Mouse (Mus musculus) erythroblast, embryonic 14.5 days (primary cell): ENCODE results near the gene Plcb4. TPM values are rescaled to one million over a fixed set of nuclear protein-coding genes. Genes with fewer than 3 reads are reported as not detected.

Experiments
- H3K27me3 ChIP-seq: 2 replicates; pipeline ENCODE4 v1.6.1; 2012; ENCODE audit warnings: inconsistent platforms; ENCODE audit not compliant: control insufficient read depth
- H3K36me3 ChIP-seq: 2 replicates; pipeline ENCODE4 v1.6.1; 2012; ENCODE audit warnings: mild to moderate bottlenecking, inconsistent platforms; ENCODE audit not compliant: control insufficient read depth
- H3K4me1 ChIP-seq: 2 replicates; pipeline ENCODE4 v1.6.1; 2012; ENCODE audit warnings: inconsistent platforms; ENCODE audit not compliant: control insufficient read depth
- H3K4me3 ChIP-seq: replicated peaks from 2 replicates; pipeline ENCODE3; 2012; ENCODE audit warnings: moderate library complexity, mild to moderate bottlenecking, inconsistent platforms
- H3K9me3 ChIP-seq: 2 replicates; pipeline ENCODE4 v1.6.1; 2012; ENCODE audit warnings: low read length, inconsistent platforms, mixed read lengths; ENCODE audit not compliant: control insufficient read depth
- GATA1 ChIP-seq: IDR thresholded peaks from 2 replicates; pipeline ENCODE4 v1.6.1; 2012; ENCODE audit warnings: low read length, inconsistent platforms, mixed read lengths
- TAL1 ChIP-seq: IDR thresholded peaks from 3 replicates; pipeline ENCODE4 v1.6.1; 2012; ENCODE audit warnings: low read length, inconsistent platforms, mixed read lengths
- polyA plus RNA-seq: library from polyadenylated mRNA; stranded (reverse); fragments of >175 nt; gene quantifications from 2 replicates; pipeline ENCODE4 v1.2.3, GENCODE M21; 2012

Gene Plcb4
- polyA plus RNA-seq, 1 experiment: not detected

GRCm38 (mm10) chr2:135646226-135646625, 12.6 kb upstream of the Plcb4 start:
- Histone ChIP-seq H3K4me3 (no peak overlapping the region), H3K27me3 (no peaks in the 10 kb centered on the region), H3K4me1 (no peaks in the 10 kb centered on the region), H3K36me3 (no peaks in the 10 kb centered on the region), H3K9me3 (no peaks in the 10 kb centered on the region)
- no peak for TF ChIP-seq TAL1
- no peak for TF ChIP-seq GATA1

DNA sequence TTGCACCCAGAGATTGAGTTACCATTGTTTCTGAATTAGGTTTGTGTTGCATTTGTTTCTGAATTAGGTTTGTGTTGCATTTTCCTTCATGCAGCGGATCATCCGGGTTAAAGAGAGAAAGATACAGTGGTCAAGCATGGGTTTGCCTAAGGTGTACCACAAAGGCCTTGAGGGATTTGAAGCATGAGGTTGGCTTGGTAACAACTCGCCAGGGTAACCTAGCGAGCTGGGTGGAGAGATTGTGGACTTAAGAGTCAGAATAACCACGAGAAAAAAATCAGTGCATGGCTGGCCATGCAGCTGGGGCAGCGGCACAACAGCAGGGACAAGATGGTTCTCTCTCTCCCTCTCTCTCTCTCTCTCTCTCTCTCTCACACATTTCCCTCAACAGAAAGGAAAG, 12.2 kb upstream of the Plcb4 start:
- Histone ChIP-seq H3K9me3 (no peaks in the 10 kb centered on the region), H3K4me3 (no peak overlapping the region), H3K4me1 (no peaks in the 10 kb centered on the region), H3K36me3 (no peaks in the 10 kb centered on the region), H3K27me3 (no peaks in the 10 kb centered on the region)
- TF ChIP-seq GATA1: no peak
- no peak for TF ChIP-seq TAL1

DNA sequence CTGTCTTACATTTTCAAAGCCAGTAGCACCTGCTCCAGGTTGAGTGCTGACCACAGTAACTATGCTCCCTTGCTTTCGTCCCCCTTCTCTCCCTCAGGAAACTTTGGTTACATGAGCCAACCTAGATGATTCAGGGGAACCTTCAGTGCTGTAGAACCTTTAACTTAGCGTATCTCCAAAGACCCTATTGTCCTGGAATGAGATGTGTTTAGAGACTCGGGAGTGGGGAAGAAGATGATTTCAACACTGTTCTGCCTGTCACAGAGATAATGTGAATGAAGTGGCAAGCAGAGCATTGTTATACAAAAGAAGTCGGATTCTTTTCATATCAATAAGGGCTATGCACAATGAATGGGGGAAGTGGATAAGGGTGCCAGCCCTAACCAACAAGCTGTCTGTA, 10.8 kb upstream of the Plcb4 start:
- TF ChIP-seq GATA1 (no peak), TAL1 (no peak)
- Histone ChIP-seq H3K9me3 (no peaks in the 10 kb centered on the region), H3K4me1 (no peaks in the 10 kb centered on the region), H3K27me3 (no peaks in the 10 kb centered on the region), H3K36me3 (no peaks in the 10 kb centered on the region), H3K4me3 (no peak overlapping the region)

GRCm38 (mm10) chr2:135650885-135651284, 7.9 kb upstream of the Plcb4 start:
- Histone ChIP-seq H3K4me1 (no peaks in the 10 kb centered on the region), H3K36me3 (no peaks in the 10 kb centered on the region), H3K4me3 (no peak overlapping the region), H3K27me3 (no peaks in the 10 kb centered on the region), H3K9me3 (no peaks in the 10 kb centered on the region)
- no peak for TF ChIP-seq GATA1
- no peak for TF ChIP-seq TAL1

DNA sequence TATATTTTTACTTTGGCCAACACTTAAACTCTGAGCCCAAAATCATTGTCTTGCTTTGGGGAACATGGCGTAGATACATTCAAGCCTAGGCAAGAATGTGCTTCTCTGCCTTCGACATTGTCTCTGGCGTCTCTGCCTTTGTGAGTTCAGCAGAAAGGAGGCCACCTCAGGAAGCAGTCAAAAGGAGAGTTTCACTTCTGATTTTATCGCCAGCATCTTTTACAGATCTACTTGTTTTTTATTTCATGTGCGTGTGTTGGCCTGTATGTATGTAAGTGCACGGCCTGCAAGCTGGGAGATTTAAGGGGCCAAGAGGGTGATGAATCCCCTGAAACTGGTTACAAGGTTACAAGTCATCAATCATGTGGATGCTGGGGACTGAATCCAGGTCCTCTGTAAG, 6.8 kb upstream of the Plcb4 start:
- Histone ChIP-seq H3K9me3 (no peaks in the 10 kb centered on the region), H3K4me1 (no peaks in the 10 kb centered on the region), H3K27me3 (no peaks in the 10 kb centered on the region), H3K36me3 (no peaks in the 10 kb centered on the region), H3K4me3 (no peak overlapping the region)
- no peak for TF ChIP-seq GATA1
- no peak for TF ChIP-seq TAL1

DNA sequence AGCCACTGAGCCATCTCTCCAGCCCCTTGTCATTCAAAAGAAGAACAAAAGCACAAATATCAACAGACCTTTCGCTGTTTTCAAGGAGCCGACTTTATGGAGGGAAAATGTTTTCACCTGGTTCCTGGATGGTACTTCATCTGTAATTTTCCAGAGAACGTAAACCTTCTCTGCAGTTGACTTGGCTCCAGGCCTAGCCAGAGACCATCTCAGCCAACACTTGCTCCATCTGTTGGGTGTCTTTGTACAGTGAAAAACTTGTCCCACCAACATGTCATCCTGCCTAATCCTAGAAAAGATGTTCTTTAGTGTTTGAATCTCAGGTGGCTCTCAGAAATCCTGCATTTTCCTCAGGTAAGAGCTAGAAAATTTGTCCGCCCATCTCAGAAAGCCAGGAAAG, 6.4 kb upstream of the Plcb4 start:
- no peak overlapping the region for H3K4me3 ChIP-seq
- H3K9me3 ChIP-seq: no peaks in the 10 kb centered on the region
- no peaks in the 10 kb centered on the region for H3K27me3 ChIP-seq
- no peaks in the 10 kb centered on the region for H3K36me3 ChIP-seq
- no peaks in the 10 kb centered on the region for H3K4me1 ChIP-seq
- no peak for TF ChIP-seq TAL1
- no peak for TF ChIP-seq GATA1

- no peaks in the 10 kb centered on the region for H3K9me3 ChIP-seq
- H3K4me3 ChIP-seq: no peak overlapping the region
- H3K27me3 ChIP-seq: peaks cover 25% of the 10 kb centered on the region
- peaks cover 11% of the 10 kb centered on the region for H3K4me1 ChIP-seq
- TF ChIP-seq TAL1: no peak
- TF ChIP-seq GATA1: no peak
- no peaks in the 10 kb centered on the region for H3K36me3 ChIP-seq
These were observed 2.9 kb upstream of the Plcb4 start for GRCm38 (mm10) chr2:135655948-135656347.

- H3K36me3 ChIP-seq: no peaks in the 10 kb centered on the region
- peaks cover 27% of the 10 kb centered on the region for H3K27me3 ChIP-seq
- H3K4me3 ChIP-seq: no peak overlapping the region
- TF ChIP-seq TAL1 (no peak), GATA1 (no peak)
- H3K9me3 ChIP-seq: no peaks in the 10 kb centered on the region
- peaks cover 11% of the 10 kb centered on the region for H3K4me1 ChIP-seq
These were observed 2.2 kb upstream of the Plcb4 start for GRCm38 (mm10) chr2:135656586-135656985.

- no peak for TF ChIP-seq GATA1
- TF ChIP-seq TAL1: no peak
- peak overlapping the region; percentile 67 for H3K4me3 ChIP-seq
- H3K9me3 ChIP-seq: no peaks in the 10 kb centered on the region; the same call in 1 of the 2 replicates
- peaks cover 27% of the 10 kb centered on the region for H3K27me3 ChIP-seq
- peaks cover 11% of the 10 kb centered on the region for H3K4me1 ChIP-seq
- H3K36me3 ChIP-seq: no peaks in the 10 kb centered on the region
These were observed 775 bp downstream of the Plcb4 start for GRCm38 (mm10) chr2:135659391-135660180.

GRCm38 (mm10) chr2:135660816-135661215, 2.0 kb downstream of the Plcb4 start:
- TF ChIP-seq TAL1: no peak
- TF ChIP-seq GATA1: no peak
- Histone ChIP-seq H3K4me1 (peaks cover 11% of the 10 kb centered on the region), H3K9me3 (no peaks in the 10 kb centered on the region; the same call in 1 of the 2 replicates), H3K36me3 (no peaks in the 10 kb centered on the region), H3K4me3 (no peak overlapping the region), H3K27me3 (peaks cover 27% of the 10 kb centered on the region)
